Mouse (Mus musculus) testis, adult 10 weeks (tissue): ENCODE results near the gene Gorasp1. TPM values are rescaled to one million over a fixed set of nuclear protein-coding genes. Genes with fewer than 3 reads are reported as not detected.

Experiments
- polyA plus RNA-seq: library from polyadenylated mRNA; stranded (reverse); fragments of 350-450 nt; fragmentation: Illumina TruSeq; extraction: RNeasy Lipid Tissue Mini Kit (QIAGEN cat#74804); gene quantifications from one replicate; pipeline ENCODE4 v1.2.3, GENCODE M21; 2014; ENCODE audit warnings: low read depth, low replicate concordance

Gene Gorasp1
- polyA plus RNA-seq, result 1.2 TPM

DNA sequence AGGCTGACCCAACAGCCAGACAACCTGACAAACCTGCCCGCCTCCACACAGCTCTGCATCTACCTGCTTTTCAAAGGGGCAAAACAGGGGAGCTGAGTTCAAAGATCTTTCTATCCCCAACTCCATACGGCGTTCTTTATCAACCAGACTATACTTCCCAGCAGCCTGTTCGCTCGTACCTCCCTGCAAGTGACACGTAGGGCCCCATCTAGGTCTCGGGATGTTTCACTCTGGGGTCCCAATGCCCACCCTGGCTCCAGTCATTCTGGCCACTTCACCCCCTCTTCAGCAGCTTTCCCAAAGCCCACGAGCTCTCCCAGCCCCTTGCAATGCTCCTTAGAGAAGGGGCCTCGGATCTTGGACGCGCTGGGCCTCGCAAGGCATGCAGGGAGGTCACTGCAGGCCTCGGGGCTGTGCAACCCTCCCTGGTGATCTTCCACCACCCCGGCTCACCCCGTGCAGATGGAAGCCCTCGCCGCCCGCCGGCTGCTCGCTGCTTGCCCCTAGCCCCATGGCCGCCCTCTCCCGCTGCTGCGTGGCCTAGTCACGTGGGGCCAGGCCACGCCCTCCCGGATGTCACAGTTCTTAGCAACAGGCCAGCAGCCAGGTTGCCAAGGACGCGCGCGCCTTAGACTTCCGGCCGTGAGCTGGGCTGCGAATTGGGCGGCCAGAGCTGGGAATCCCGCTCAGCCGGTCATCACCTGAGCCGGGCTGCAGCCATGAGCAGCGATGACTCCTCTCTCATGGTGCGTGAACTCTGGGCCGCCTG, at the start of gene Gorasp1, which contains the start of gene Ttc21a:
Gene Gorasp1, minus strand, starts transcription at position 561 of the 769 bp plus-strand sequence.
Gene Ttc21a, plus strand, starts transcription at position 602 of the 769 bp plus-strand sequence.

DNA sequence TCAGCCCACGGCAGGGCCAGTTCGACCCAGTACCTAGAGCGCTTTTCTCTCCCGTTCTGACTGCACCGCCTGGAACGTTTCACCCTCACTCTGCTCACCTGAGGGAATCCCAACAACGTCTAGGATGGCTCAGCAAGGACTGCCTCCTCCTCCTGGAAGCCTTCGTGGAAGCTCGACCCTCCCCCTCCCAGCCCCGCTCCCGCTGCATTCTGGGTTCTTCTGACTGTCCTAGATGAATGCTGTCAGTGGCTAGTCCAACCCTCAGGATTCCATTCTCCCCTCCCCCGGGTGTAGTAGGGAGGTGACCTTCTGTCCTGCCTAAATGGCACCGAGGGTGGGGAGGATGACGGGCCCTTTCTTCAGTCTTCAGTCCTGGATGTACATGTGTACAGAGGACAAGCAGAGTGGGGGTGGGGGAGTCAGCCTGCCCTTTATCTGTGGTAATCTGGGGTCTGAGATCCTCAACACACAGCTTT, 47.2 kb upstream of the Gorasp1 start, which contains the start of gene Csrnp1:
Gene Csrnp1, minus strand, starts transcription at position 123 of the 476 bp plus-strand sequence.

GRCm38 (mm10) chr9:119894339-119895009, 42.9 kb downstream of the Gorasp1 start, which contains the start of gene Wdr48:
Gene Wdr48 (plus strand): TSS chr9:119894878.

Other genes starting within 250 kb of the Gorasp1 start
- gene Scn10a, start 218.2 kb downstream of the Gorasp1 start, polyA plus RNA-seq, result 0.31 TPM
- gene Scn11a, start 112.1 kb downstream of the Gorasp1 start, polyA plus RNA-seq, result 0.28 TPM
- 467 TPM for gene Wdr48, start 42.7 kb downstream of the Gorasp1 start, polyA plus RNA-seq
- gene Ttc21a, start within 50 bp of the Gorasp1 start, polyA plus RNA-seq, result 17.2 TPM
- gene Csrnp1, start 47.1 kb upstream of the Gorasp1 start, polyA plus RNA-seq, result 1.0 TPM
- 0.07 TPM for gene Xirp1, start 86.0 kb upstream of the Gorasp1 start, polyA plus RNA-seq
- 2.4 TPM for gene Cx3cr1, start 132.3 kb upstream of the Gorasp1 start, polyA plus RNA-seq
- gene Ccr8, start 154.5 kb upstream of the Gorasp1 start, polyA plus RNA-seq, result not detected
- gene Slc25a38, start 172.8 kb upstream of the Gorasp1 start, polyA plus RNA-seq, result 2.5 TPM
- gene Rpsa, start 190.1 kb upstream of the Gorasp1 start, polyA plus RNA-seq, result 55.3 TPM
- gene Mobp, start 212.1 kb upstream of the Gorasp1 start, polyA plus RNA-seq, result 0.31 TPM